Mouse (Mus musculus): Measurements from ENCODE around the gene Fam219a. TPM values are rescaled to one million over a fixed set of nuclear protein-coding genes. Genes with fewer than 3 reads are reported as not detected.

Gene Fam219a
- polyA plus RNA-seq, 1 experiment from 2014 or later: 8.5 TPM

GRCm38 (mm10) chr4:41602818-41603217 lies 33.5 kb upstream of the Fam219a start:
- Histone ChIP-seq H3K36me3 (ENCODE audit: control insufficient read depth, insufficient read depth, low read length) (no peaks in the 10 kb centered on the region), H3K4me1 (ENCODE audit: control insufficient read depth, insufficient read depth, low read length) (peaks cover 7% of the 10 kb centered on the region), H3K9me3 (ENCODE audit: control insufficient read depth, low read length) (no peaks in the 10 kb centered on the region), H3K4me2 (no peak overlapping the region), H3K27ac (ENCODE audit: low read depth, low read length) (no peak overlapping the region), H3K9ac (ENCODE audit: low read length) (no peak overlapping the region), H3K4me3 (ENCODE audit: low read depth, low read length) (no peak overlapping the region), H3K27me3 (ENCODE audit: control insufficient read depth, insufficient read depth, low read length) (no peaks in the 10 kb centered on the region)
- DNase-seq (ENCODE audit: low spot score, missing footprints) (no peak), ATAC-seq (ENCODE audit: low FRiP score) (no peak)
- WGBS: 47% methylated on average over 4 of the region's 4 CpGs

GRCm38 (mm10) chr4:41583353-41583752 lies 14.0 kb upstream of the Fam219a start:
- no peaks in the 10 kb centered on the region for H3K36me3 ChIP-seq (ENCODE audit: control insufficient read depth, insufficient read depth, low read length)
- ATAC-seq (ENCODE audit: low FRiP score): 0 out of 2 replicates have a peak, but pooled peaks have one; percentile 22
- WGBS: 75% methylated on average over 7 of the region's 7 CpGs

DNA sequence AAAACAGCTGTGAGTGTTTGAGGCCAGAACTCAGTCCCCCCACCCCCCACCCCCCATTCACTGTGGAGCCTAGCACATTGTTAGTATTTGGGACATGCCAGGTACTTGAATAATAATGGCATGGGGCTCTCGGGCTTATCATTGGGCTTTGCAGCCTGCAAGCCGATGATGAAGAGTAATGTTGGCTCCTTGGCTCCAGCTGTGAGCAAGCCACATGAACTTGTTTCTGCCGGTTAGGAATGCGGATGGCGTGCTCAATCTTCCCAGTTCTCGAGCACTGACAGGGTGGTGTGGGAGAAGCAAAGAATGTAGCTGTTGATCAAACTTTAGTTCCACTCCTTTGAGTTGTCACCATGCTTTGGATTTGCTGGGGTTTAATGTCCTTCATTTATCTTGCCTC lies 6.6 kb upstream of the Fam219a start:
- H3K27ac ChIP-seq (ENCODE audit: low read depth, low read length): no peak overlapping the region
- H3K4me2 ChIP-seq: no peak overlapping the region
- H3K27me3 ChIP-seq (ENCODE audit: control insufficient read depth, insufficient read depth, low read length): no peaks in the 10 kb centered on the region
- no peak overlapping the region for H3K4me3 ChIP-seq (ENCODE audit: low read depth, low read length)
- H3K36me3 ChIP-seq (ENCODE audit: control insufficient read depth, insufficient read depth, low read length): no peaks in the 10 kb centered on the region
- H3K9ac ChIP-seq (ENCODE audit: low read length): no peak overlapping the region
- no peak for DNase-seq (ENCODE audit: low spot score, missing footprints)
- no peaks in the 10 kb centered on the region for H3K4me1 ChIP-seq (ENCODE audit: control insufficient read depth, insufficient read depth, low read length)
- no peaks in the 10 kb centered on the region for H3K9me3 ChIP-seq (ENCODE audit: control insufficient read depth, low read length)
- ATAC-seq (ENCODE audit: low FRiP score): no peak
- 57% methylated on average over 6 of the region's 6 CpGs for WGBS

More at GRCm38 (mm10) chr4:41583353-41583752, 14.0 kb upstream of the Fam219a start:
- no peak overlapping the region for H3K4me3 ChIP-seq (ENCODE audit: low read depth, low read length)
- no peaks in the 10 kb centered on the region for H3K9me3 ChIP-seq (ENCODE audit: control insufficient read depth, low read length)
- H3K9ac ChIP-seq (ENCODE audit: low read length): no peak overlapping the region
- no peaks in the 10 kb centered on the region for H3K27me3 ChIP-seq (ENCODE audit: control insufficient read depth, insufficient read depth, low read length)
- DNase-seq (ENCODE audit: low spot score, missing footprints): no peak
- no peaks in the 10 kb centered on the region for H3K4me1 ChIP-seq (ENCODE audit: control insufficient read depth, insufficient read depth, low read length)
- no peak overlapping the region for H3K4me2 ChIP-seq
- no peak overlapping the region for H3K27ac ChIP-seq (ENCODE audit: low read depth, low read length)

GRCm38 (mm10) chr4:41573492-41573891 lies 4.2 kb upstream of the Fam219a start:
- Histone ChIP-seq H3K9ac (ENCODE audit: low read length) (no peak overlapping the region), H3K4me1 (ENCODE audit: control insufficient read depth, insufficient read depth, low read length) (peaks cover 6% of the 10 kb centered on the region), H3K27ac (ENCODE audit: low read depth, low read length) (no peak overlapping the region), H3K27me3 (ENCODE audit: control insufficient read depth, insufficient read depth, low read length) (no peaks in the 10 kb centered on the region), H3K36me3 (ENCODE audit: control insufficient read depth, insufficient read depth, low read length) (no peaks in the 10 kb centered on the region), H3K4me3 (ENCODE audit: low read depth, low read length) (no peak overlapping the region), H3K4me2 (no peak overlapping the region), H3K9me3 (ENCODE audit: control insufficient read depth, low read length) (no peaks in the 10 kb centered on the region)
- ATAC-seq (ENCODE audit: low FRiP score) (no peak), DNase-seq (ENCODE audit: low spot score, missing footprints) (no peak)
- WGBS: 75% methylated on average over 4 of the region's 4 CpGs

DNA sequence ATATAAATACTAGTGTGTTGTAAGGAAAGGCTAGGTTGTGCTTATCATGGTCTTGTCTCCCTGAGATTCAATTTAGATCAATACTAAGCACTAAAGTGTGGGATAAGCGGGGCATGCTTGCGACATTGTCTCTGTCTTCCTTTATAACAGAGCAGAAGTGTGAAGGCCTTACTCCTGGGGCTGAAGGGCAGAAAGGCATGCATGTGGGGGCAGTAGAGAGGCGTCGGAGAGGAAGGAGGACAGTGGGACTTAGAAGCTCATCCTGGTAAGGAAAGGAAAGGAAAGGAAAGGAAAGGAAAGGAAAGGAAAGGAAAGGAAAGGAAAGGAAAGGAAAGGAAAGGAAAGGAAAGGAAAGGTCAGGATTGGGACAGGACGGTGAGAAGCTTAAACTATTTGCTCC lies 2.2 kb upstream of the Fam219a start:
- H3K4me3 ChIP-seq (ENCODE audit: low read depth, low read length): no peak overlapping the region
- 31% methylated on average over 5 of the region's 5 CpGs for WGBS
- H3K27me3 ChIP-seq (ENCODE audit: control insufficient read depth, insufficient read depth, low read length): no peaks in the 10 kb centered on the region
- DNase-seq (ENCODE audit: low spot score, missing footprints): no peak
- ATAC-seq (ENCODE audit: low FRiP score): no peak
- H3K36me3 ChIP-seq (ENCODE audit: control insufficient read depth, insufficient read depth, low read length): no peaks in the 10 kb centered on the region
- H3K27ac ChIP-seq (ENCODE audit: low read depth, low read length): no peak overlapping the region
- H3K4me1 ChIP-seq (ENCODE audit: control insufficient read depth, insufficient read depth, low read length): peaks cover 18% of the 10 kb centered on the region
- no peak overlapping the region for H3K4me2 ChIP-seq
- H3K9me3 ChIP-seq (ENCODE audit: control insufficient read depth, low read length): no peaks in the 10 kb centered on the region
- no peak overlapping the region for H3K9ac ChIP-seq (ENCODE audit: low read length)

GRCm38 (mm10) chr4:41568682-41569410 lies 492 bp downstream of the Fam219a start:
- under 1% methylated on average over 58 of the region's 58 CpGs for WGBS
- H3K4me1 ChIP-seq (ENCODE audit: control insufficient read depth, insufficient read depth, low read length): peaks cover 25% of the 10 kb centered on the region
- DNase-seq (ENCODE audit: low spot score, missing footprints) (peak; percentile 95), ATAC-seq (ENCODE audit: low FRiP score) (peak; percentile 10; the same call in 1 of the 2 replicates)
- H3K27ac ChIP-seq (ENCODE audit: low read depth, low read length): peak overlapping the region; percentile 62
- no peaks in the 10 kb centered on the region for H3K36me3 ChIP-seq (ENCODE audit: control insufficient read depth, insufficient read depth, low read length)
- peak overlapping the region; percentile 59 for H3K9ac ChIP-seq (ENCODE audit: low read length)
- no peaks in the 10 kb centered on the region for H3K27me3 ChIP-seq (ENCODE audit: control insufficient read depth, insufficient read depth, low read length)
- no peaks in the 10 kb centered on the region for H3K9me3 ChIP-seq (ENCODE audit: control insufficient read depth, low read length)
- peak overlapping the region; percentile 60 for H3K4me3 ChIP-seq (ENCODE audit: low read depth, low read length)
- peak overlapping the region; percentile 73 for H3K4me2 ChIP-seq

DNA sequence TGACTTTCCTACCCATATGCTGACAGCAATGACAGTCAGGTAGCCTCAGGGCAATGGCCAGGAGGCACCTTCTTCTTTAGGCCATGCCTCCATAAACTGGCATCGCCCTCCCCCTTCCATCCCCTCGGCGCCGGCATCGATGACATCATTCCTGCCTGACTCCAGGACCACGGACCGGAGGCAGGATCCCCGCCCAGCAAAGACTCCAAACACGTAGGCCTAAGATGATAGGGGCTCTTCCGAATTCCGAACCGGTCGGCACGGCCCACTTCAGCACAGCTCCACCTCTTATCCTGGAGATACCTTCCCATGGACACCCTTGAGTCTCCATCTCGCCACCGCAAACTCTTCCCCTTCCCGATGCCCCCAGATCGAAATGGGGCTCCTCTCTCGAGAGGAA lies 1.1 kb downstream of the Fam219a start:
- 5% methylated on average over 19 of the region's 19 CpGs for WGBS
- Histone ChIP-seq H3K4me2 (peak overlapping the region; percentile 73), H3K27me3 (ENCODE audit: control insufficient read depth, insufficient read depth, low read length) (no peaks in the 10 kb centered on the region), H3K4me3 (ENCODE audit: low read depth, low read length) (peak overlapping the region; percentile 60), H3K36me3 (ENCODE audit: control insufficient read depth, insufficient read depth, low read length) (no peaks in the 10 kb centered on the region), H3K9me3 (ENCODE audit: control insufficient read depth, low read length) (no peaks in the 10 kb centered on the region), H3K9ac (ENCODE audit: low read length) (peak overlapping the region; percentile 59), H3K27ac (ENCODE audit: low read depth, low read length) (peak overlapping the region; percentile 62), H3K4me1 (ENCODE audit: control insufficient read depth, insufficient read depth, low read length) (peaks cover 25% of the 10 kb centered on the region)
- DNase-seq (ENCODE audit: low spot score, missing footprints) (peak; percentile 88), ATAC-seq (ENCODE audit: low FRiP score) (no peak)

- Histone ChIP-seq H3K9ac (ENCODE audit: low read length) (no peak overlapping the region), H3K4me1 (ENCODE audit: control insufficient read depth, insufficient read depth, low read length) (peaks cover 25% of the 10 kb centered on the region), H3K9me3 (ENCODE audit: control insufficient read depth, low read length) (no peaks in the 10 kb centered on the region), H3K27me3 (ENCODE audit: control insufficient read depth, insufficient read depth, low read length) (no peaks in the 10 kb centered on the region), H3K27ac (ENCODE audit: low read depth, low read length) (no peak overlapping the region; the same call in 1 of the 2 replicates), H3K4me2 (no peak overlapping the region), H3K4me3 (ENCODE audit: low read depth, low read length) (no peak overlapping the region), H3K36me3 (ENCODE audit: control insufficient read depth, insufficient read depth, low read length) (no peaks in the 10 kb centered on the region)
- no peak for DNase-seq (ENCODE audit: low spot score, missing footprints)
- 8% methylated on average over 3 of the region's 3 CpGs for WGBS
- no peak for ATAC-seq (ENCODE audit: low FRiP score)
Observed at GRCm38 (mm10) chr4:41566123-41566522, 3.2 kb downstream of the Fam219a start.

GRCm38 (mm10) chr4:41563297-41563696 lies 6.0 kb downstream of the Fam219a start:
- no peak overlapping the region for H3K27ac ChIP-seq (ENCODE audit: low read depth, low read length)
- H3K4me1 ChIP-seq (ENCODE audit: control insufficient read depth, insufficient read depth, low read length): peaks cover 18% of the 10 kb centered on the region
- H3K4me2 ChIP-seq: no peak overlapping the region
- no peak overlapping the region for H3K9ac ChIP-seq (ENCODE audit: low read length)
- no peak overlapping the region for H3K4me3 ChIP-seq (ENCODE audit: low read depth, low read length)
- H3K27me3 ChIP-seq (ENCODE audit: control insufficient read depth, insufficient read depth, low read length): no peaks in the 10 kb centered on the region
- ATAC-seq (ENCODE audit: low FRiP score) (no peak), DNase-seq (ENCODE audit: low spot score, missing footprints) (no peak)
- no peaks in the 10 kb centered on the region for H3K36me3 ChIP-seq (ENCODE audit: control insufficient read depth, insufficient read depth, low read length)
- H3K9me3 ChIP-seq (ENCODE audit: control insufficient read depth, low read length): no peaks in the 10 kb centered on the region
- 88% methylated on average over 5 of the region's 5 CpGs for WGBS
